Mouse (Mus musculus) monocyte, adult 2 months (primary cell): Measurements from ENCODE around the gene Trir.
A peak's percentile ranks its signal among the peaks of the same experiment; 100 is the strongest.

Source experiments
- DNase-seq, 2 experiments: peaks; one replicate each; pipeline ENCODE4 v3.0.0; 2022; ENCODE audit warnings: low spot score in 2 of 2, low read depth in 1 of 2

Trir gene

GRCm38 (mm10) chr8:85035728-85036310, 9.2 kb downstream of the Trir start:
- DNase-seq, result no peak

GRCm38 (mm10) chr8:85036381-85036717, 9.7 kb downstream of the Trir start:
- no peak for DNase-seq

GRCm38 (mm10) chr8:85036718-85037365, 10.2 kb downstream of the Trir start, which contains the start of gene Tnpo2:
Gene Tnpo2 (plus strand): TSS chr8:85036915.
- peak; percentile 73 to 81 for DNase-seq

- DNase-seq, result no peak
These were observed 10.7 kb downstream of the Trir start for GRCm38 (mm10) chr8:85037366-85037680.

GRCm38 (mm10) chr8:85037681-85038531, 11.3 kb downstream of the Trir start:
- DNase-seq, result no peak

- DNase-seq, result no peak
These were observed 17.0 kb downstream of the Trir start for GRCm38 (mm10) chr8:85043619-85044018.

- no peak for DNase-seq
These were observed 30.7 kb downstream of the Trir start for GRCm38 (mm10) chr8:85057367-85057766.

GRCm38 (mm10) chr8:85059879-85060616, 33.4 kb downstream of the Trir start, which contains the start of gene Fbxw9:
Gene Fbxw9 (plus strand): TSS chr8:85060055.
- peak; percentile 53 to 71 for DNase-seq

- DNase-seq, result no peak
These were observed 36.0 kb downstream of the Trir start for GRCm38 (mm10) chr8:85062603-85063002.

- no peak for DNase-seq
These were observed 38.6 kb downstream of the Trir start for GRCm38 (mm10) chr8:85065213-85065612.

- DNase-seq, result no peak
These were observed 40.5 kb downstream of the Trir start for GRCm38 (mm10) chr8:85067155-85067554.

GRCm38 (mm10) chr8:85067982-85068381, 41.4 kb downstream of the Trir start, which contains the start of gene Gm5741:
Gene Gm5741 (minus strand): TSS chr8:85067982.
- no peak for DNase-seq

GRCm38 (mm10) chr8:85071041-85071440, 44.4 kb downstream of the Trir start:
- DNase-seq, result no peak

GRCm38 (mm10) chr8:85071514-85072281, 45.1 kb downstream of the Trir start, which contains the start of gene Dhps:
Gene Dhps (plus strand): TSS chr8:85071757.
- peak; percentile 79 to 89 for DNase-seq

- no peak for DNase-seq
These were observed 45.8 kb downstream of the Trir start for GRCm38 (mm10) chr8:85072364-85072929.

- no peak for DNase-seq
These were observed 46.5 kb downstream of the Trir start for GRCm38 (mm10) chr8:85073041-85073612.

GRCm38 (mm10) chr8:85074167-85074566, 47.5 kb downstream of the Trir start:
- no peak for DNase-seq

- no peak for DNase-seq
These were observed 48.0 kb downstream of the Trir start for GRCm38 (mm10) chr8:85074617-85075016.

GRCm38 (mm10) chr8:85076001-85076400, 49.4 kb downstream of the Trir start:
- DNase-seq, result no peak

- peak; percentile 42 to 65 for DNase-seq
These were observed 50.4 kb downstream of the Trir start for GRCm38 (mm10) chr8:85076993-85077392.
